Mouse (Mus musculus) lung, postnatal 10 days (tissue): ENCODE data around the gene Lhfpl3.

Experiments used
- DNase-seq: peaks from one replicate; pipeline ENCODE4 v3.0.0; 2021

The Lhfpl3 gene

DNA sequence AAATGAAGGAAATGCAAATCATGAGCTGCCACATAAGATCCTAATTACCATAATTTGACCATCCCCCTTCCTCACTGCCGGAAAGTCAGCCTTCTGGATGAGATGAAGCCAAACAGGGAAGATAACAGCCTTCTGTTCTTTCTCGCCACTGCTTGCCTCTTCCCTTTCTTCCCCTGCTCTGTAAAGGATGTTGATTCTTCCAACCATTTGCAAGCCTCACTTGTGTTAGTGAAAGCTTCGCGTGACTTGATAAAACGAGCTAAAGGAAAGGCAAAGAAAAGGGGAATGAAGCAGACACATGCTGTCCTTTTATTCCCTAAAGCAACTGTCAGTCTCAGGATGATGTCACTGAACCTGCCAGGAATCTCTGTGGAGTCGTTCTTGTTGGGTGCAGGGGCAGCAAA lies 420.1 kb downstream of the Lhfpl3 start:
- DNase-seq = no peak

DNA sequence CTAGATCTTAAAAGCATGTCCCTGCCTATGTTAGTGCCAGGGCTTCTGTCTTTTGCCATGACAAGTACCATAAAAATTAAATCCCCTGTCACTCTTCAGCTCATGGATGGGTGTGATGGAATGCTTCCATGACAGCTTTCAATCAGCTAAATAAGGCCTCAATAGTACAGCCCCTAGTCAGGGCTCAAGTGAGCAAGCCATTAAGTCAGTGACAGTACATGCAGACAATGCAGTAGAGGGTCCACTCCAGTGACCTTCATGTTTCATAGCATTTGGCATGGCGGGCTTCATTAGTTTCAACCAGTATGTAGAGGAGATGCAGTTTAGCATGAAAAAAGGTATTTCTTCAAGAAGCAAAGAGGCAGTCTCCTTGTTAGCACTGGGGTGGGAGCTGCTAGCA lies 420.8 kb downstream of the Lhfpl3 start:
- DNase-seq = no peak

DNA sequence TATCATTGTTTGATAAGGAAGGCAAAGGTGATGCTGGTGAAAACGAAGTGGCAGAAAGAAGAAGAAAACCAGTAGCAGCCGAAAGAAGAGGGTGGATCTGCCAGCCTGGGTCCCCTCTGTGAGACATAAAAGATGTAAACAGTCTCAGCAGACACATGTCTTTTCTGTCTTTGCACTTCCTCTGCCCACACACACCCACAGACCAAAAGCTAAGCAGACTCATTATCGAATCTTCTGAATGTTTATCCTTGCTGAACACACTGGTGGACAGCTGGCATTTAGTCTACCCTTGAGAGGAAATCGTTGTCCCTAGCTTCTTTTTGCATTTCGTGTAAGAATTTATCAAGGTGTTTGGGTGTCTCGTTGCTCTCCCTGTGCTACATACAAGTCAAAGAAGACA lies 443.8 kb downstream of the Lhfpl3 start:
- no peak for DNase-seq

DNA sequence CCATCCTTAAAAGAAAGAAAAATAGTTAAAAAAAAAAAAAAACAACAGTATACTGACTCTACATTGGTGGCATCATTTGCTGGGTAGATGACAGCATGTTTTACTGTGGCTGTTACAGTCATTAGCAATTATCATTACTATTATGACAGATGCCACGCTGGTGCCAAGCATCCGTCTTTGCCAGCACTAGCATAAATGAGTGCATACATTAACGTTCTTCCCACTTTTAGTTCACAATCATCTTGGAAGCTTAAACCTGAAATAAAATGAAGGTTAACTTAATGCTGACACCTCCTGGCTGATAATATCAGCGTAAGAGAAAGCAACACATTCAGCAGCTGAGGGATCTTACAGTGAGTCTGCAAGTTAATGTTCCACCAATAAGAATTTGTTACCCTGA lies 451.0 kb downstream of the Lhfpl3 start:
- no peak for DNase-seq

DNA sequence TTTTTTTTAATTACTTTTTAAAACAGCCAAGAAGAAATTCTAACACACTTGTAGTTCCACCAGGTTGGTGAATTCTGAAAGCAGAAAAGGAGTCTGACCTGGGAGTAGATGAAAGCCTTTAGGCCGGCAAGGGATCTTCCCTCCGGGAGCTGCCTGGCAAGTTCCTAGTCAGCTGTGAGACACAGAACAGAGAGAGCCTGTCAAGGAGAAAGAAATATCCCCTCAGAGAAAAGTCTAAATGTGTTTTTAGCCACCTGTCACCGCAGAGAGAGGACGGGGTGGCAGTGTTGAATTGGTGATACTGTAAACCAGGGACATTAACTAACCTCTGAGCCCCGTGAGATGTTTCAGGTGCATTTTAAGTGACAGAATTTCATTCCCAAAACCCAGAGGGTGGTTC lies 467.2 kb downstream of the Lhfpl3 start:
- DNase-seq = no peak

DNA sequence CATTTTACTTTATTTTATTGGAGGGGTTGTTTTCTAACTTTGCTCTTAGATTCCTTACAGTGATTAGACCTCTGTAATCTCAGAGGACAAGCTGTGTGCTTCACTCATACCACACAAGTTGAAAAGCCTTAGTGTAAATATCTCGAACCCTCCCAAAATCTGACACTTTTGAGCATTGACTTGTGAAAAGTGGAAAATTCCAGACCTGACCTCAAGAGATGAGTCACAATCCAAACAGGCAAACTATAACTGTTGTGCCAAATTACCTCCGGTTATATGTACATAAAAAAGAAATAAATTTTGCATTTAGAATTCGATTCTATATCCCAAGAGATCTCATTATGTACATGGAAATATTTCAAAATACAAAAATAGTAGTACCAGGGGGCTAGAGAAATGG lies 468.8 kb downstream of the Lhfpl3 start:
- DNase-seq = no peak

DNA sequence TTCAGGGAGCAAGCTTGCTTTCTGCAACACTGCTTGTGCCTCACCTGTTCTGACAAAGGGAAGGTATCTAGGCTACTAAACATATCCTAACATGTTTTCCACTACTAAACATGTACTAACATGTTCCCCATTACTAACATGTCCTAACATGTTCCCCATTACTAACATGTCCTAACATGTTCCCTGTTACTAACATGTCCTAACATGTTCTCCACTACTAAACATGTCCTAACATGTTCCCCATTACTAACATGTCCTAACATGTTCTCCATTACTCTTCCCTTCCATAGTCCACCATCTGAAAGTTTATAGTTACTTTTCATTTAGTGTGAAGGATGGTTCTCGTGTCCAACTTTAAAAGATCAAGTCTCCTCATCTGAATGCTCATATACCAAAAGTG lies 473.8 kb downstream of the Lhfpl3 start:
- DNase-seq = no peak

DNA sequence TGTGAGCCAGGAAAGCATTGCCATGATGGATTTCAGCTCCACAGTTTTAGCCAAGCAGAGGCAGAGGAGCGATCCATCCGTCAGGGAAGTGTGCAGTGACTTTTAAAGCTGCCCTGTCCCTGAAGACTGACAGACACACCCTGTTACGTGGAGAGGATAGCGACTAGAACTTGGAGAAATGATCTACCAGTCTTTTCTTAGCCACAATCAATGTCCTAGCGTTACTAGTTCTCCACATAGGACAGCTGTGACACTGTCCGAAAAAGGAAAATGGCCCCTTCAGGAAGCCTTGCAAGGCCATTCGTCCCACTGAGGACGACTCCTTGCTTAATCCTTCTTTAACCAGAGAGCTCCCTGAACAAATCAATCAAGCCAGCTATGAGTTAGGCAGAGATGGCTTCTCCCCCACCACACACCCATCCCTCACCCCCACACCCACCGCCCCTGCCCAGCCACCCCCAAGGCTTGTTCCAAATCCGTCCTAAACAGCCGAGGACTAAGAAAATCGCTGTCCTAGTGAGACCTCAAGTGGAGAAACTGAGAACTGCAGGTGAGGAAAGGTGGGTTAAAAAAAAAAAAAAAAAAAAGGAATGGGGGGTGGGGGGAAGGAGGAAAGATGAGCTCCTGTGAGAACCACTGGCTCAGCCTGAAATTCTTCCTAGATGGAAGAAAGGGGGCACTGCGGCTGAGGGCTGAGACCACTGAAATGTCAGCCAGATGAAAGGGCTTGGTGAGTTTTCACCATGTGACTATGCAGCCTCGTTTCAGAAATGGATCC lies 479.1 kb downstream of the Lhfpl3 start:
- peak; percentile 73 for DNase-seq

DNA sequence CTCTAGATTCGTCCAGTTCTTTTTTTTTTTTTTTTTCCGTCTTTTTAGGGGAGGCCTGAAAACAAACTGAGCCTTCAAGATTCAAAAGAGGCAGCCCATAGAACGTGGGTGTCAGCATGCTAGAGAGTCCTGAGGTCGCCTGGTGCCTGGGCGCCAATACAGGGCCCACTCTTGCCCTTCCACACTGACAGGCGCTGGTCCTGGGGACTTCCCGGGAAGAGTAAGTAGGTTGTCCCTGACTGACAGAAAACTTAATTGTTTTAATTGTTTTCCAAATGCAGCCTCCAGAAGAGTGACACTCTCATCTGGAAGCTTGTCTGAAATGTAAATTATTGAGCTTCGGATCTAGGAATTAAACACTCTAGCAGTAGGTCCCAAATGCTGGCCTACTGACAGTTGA lies 479.8 kb downstream of the Lhfpl3 start:
- DNase-seq = no peak

DNA sequence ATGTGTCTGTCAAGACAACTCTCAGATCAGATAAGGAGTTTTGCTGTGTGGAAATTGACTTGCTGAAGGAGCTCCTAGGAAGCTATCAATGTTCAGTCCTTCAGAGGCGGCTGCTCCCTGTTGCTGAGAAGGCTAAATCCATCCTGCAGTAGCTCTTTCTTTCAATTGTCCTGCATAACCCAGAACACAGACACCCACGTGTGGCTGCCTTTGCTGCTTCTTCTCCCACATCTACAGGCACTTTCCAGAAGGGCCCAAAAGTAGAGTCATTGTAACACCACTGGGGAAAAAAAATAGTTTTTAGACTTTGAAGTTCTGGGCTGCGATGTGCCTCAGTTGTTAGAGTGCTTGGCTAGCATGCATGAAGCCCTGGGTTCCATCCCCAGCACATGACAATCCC lies 480.9 kb downstream of the Lhfpl3 start:
- no peak for DNase-seq

DNA sequence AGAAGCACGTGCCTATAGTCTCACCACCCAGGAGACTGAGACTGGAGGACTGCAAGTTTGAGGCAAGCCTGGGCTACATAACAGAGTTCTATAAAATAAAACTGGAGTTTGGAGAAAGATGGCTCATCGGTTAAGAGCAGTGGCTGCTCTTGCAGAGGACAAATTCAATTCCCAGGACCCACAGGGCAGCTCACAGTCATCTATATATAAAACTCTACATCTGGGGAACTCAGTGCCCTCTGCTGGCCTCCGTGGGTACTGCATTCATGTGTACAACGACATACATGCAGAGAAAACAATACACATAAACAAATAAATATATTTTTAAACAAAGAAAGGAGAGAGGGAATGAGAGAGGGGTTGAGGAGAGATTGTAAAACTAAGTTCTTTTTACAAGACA lies 501.1 kb downstream of the Lhfpl3 start:
- DNase-seq = peak; percentile 32

DNA sequence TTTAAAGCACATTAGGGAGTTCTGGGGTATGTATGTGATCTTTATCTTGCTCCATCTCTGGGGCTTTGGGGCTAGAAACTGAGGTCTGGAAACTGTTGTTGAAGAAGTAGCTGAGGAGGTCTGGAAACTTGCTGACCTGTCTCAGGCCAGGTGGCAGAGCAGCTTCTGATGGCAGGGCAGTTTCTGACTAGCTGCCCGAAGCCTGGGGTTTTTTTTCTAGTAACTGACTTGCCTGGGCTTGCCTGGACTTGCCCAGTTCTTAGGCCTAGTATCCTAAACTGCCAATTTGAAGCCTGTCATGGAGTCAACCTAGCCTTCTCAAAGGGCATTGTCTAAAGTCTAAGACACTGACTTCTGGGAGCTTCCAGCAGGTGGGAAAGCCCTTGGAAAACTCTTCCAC lies 501.9 kb downstream of the Lhfpl3 start:
- no peak for DNase-seq

DNA sequence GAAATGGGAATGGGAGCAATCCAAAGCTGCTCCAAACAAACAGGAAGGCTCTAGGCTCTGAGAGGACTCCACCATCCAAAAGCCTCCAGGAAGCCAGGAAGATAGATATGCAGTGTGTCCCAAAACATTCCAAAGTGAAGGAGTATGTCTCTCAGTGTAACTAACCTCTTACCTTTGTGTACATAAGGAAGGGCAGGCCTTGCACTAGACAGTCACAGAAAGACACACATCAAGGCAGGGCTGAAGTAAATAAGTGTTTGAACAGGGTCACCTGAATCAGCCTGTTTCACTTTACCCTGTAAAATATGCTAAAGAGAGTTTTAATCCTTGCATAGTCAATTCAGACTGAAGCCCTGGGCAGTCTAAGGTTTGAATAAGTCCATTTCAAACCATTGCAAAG lies 502.4 kb downstream of the Lhfpl3 start:
- DNase-seq = no peak

DNA sequence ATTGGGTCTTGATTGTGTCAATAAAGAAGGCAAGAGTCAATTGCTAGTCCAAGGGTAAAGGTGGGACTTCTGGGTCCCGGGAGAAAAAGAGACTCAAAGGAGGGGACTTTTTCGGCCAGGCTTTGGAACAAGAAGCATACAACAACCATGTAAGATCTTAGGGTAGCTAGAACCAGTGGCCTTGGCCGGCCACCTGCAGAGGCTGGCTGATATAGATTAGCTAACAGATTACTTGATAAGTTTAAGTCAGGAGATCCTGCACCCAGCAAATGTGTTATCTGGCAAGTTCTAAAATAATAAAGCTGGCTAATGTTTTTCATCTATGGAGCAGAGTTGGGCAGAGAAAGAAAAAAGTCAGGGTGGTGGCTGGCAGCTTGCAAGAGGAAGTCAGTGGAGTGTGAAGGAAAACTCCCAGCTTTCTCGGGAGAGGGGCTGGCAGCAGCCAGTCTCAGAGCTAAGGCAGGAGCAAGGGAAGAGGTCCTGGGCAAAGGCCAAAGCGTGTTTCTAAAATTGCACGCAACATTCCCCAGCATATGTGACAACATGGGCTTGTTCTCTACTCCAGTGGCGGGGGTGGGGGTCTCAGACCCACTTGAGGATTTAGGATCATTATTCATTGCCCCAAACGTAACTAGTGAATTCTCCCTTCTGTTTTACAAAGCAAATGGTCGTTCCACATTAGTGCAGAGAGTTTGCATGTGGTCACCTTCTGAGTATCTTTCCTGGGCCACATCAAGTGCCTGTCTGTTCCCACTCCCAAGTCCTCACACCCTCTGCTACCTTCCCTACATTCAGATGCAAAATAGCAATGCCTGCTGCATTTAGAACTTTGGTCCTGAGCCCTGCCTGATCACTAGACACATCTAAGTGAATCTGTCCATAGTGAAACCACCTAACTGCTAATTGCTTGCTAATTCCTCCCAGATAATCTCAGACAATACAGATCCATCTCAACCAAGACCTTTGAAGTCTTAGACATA lies 504.3 kb downstream of the Lhfpl3 start:
- DNase-seq = peak; percentile 48

DNA sequence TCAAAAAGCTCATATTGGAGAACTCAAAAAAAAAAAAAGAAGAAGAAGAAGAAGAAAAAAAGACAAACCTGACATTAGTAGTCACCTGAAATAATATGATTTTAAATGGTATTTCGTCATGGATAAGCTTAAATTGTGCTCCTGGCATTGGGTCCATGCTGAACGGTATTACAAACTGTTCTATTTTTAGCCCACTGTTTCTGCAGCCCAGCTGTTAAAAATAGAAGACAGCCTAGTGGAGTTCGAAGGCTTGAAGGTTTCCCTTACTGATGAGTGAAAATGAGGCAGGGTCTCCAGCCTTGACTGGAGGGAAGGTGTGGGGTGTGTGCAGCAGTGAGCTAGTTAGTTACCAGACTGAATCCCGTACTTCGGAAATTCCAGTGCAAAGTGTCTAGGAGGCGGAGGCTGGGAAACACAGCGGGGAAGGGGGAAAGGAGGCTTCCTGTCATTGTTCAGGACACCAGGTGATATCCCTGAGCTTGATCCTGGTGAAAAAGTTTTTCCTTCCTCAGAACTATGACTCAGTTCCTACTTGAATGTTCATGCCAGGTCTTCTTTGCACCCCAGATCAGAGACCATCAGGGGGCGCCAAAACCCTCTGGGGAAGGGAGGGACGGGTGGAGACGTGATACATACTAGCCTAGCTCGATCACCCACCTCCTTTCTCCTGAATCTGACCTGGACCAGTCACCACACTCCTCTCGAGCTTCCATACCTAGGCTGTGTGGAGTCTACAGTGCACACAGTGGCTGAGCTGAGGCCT lies 505.8 kb downstream of the Lhfpl3 start:
- DNase-seq = peak; percentile 88

DNA sequence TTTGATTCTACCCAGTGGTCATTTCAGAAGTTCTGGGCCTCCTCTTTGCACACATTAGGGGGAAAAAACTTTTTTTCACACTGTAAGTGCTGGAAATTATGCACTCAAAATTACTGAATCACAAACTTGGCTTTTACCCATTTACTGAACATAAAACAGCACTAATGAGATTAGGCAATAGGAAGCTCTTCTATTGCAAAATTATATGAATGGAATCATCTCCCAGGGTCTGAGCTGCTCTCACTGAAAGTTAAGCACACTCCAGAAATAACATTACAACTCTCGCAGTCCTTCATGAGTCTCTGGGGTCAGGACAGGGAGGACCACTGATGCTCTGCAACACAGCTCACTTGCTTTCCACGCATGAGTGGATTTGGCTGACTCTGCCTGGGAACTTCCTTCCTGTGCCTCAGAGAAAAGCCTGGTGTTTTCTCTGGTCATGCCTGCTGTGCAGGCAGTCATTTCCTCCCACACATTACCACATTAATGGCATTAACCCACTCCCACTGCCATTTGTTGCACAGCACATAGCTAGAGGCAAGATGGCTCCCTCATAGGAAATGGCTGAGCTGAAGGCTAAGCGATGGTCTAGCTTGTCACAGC lies 510.1 kb downstream of the Lhfpl3 start:
- no peak for DNase-seq

DNA sequence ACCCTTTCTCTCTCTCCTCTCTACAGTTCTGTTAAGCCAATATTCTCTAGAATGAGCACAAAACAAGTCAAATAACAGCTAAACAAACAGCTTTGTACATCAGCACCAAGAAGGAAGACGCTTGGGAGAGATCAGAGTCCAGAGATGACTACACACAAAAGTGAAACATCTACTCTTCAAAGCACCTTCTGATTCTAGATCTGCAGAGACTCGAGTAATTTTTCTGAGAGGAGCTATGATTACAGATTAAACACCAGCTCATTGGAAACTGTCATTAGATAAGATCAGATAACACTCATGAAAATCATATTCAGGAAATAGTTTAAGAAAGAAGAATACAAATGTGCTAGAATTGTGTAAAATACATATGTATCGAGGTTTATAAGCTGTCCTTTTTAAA lies 527.5 kb downstream of the Lhfpl3 start:
- no peak for DNase-seq

DNA sequence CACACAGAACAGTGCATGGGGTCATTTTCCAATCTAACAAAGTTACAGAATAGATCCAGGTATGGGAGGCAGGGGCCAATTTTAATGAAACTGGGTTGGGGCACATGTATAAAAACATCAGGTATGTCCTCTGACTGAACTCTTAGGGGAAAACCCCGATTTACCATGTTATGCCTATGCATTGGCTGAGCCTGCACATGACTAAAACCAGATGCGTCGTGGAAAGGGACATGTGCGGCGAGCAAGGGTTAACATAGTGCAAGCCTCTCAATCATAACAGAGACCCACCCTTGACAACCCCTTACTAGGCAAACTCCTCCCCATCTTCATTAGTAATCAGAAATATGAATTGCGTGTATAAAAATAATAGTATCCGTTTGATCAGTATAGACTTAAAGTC lies 533.5 kb downstream of the Lhfpl3 start:
- no peak for DNase-seq

DNA sequence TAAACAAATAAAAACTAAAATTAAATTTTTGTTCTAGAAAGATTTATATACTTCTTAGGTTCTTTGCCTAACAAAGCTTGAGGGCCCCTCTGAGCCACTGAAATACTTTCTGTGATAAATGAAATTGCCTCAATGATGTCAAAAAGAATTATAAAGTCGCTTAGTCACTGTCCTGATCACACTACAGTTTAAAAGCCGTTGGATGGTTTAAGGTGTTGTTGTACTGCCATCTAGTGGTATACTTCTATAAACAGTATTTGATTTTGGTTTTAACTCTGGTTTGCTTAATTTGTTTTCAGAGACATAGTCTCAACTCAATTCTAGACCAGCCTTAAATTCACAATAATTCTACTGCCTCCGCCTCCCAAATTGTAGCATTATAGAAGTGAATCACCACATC lies 539.0 kb downstream of the Lhfpl3 start:
- no peak for DNase-seq

DNA sequence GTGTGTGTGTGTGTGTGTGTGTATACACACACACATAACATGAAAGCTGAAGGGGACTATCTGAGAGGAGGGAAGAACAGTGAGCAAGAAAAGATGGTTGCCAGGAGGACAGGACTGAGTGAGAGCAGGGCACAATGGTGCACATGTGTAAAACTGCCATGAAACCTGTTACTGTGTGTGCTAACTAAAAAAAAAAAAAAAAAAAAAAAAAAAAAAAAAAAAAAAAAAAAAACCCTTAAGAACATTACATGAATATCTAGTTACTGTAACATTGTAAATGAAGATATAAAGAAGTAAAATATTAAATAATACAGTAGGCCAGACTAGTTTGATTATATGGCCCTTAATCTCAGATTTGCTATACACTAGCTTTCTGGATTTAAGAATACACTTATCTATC lies 543.3 kb downstream of the Lhfpl3 start:
- DNase-seq = no peak
